Mouse (Mus musculus) limb, embryonic 12.5 days (tissue): ENCODE measurements at regions not wholly inside any gene's neighbourhood (a gene's known extent, or its start where the extent isn't known, plus 50 kb on each side); places are given as distances from the start of the nearest gene placed in this dataset.

Source experiments
- ATAC-seq: fragments of 200-750 bp; cut with Nextera tagmentation; 2 replicates; pipeline ENCODE4 v1.8.0; 2017; ENCODE audit warnings: low read depth, moderate TSS enrichment; ENCODE audit not compliant: insufficient number of reproducible peaks, insufficient read depth, low FRiP score, low TSS enrichment
- H3K27ac ChIP-seq: fragments of 300-500 bp; sonication (generic); 2 replicates; pipeline ENCODE4 v1.5.1; 2016; ENCODE audit warnings: mild to moderate bottlenecking, moderate library complexity
- H3K27me3 ChIP-seq: fragments of 300-500 bp; sonication (generic); 2 replicates; pipeline ENCODE4 v1.6.1; 2016; ENCODE audit warnings: mild to moderate bottlenecking, moderate library complexity
- H3K36me3 ChIP-seq: fragments of 300-500 bp; sonication (generic); 2 replicates; pipeline ENCODE4 v1.6.1; 2016; ENCODE audit warnings: mild to moderate bottlenecking, moderate library complexity
- H3K4me1 ChIP-seq: fragments of 300-500 bp; sonication (generic); replicated peaks from 2 replicates; pipeline ENCODE4 v1.6.1; 2016
- H3K4me2 ChIP-seq: fragments of 300-500 bp; sonication (generic); 2 replicates; pipeline ENCODE4 v1.6.1; 2016; ENCODE audit warnings: mild to moderate bottlenecking, moderate library complexity
- H3K4me3 ChIP-seq: fragments of 300-500 bp; sonication (generic); replicated peaks from 2 replicates; pipeline ENCODE4 v1.5.1; 2016; ENCODE audit warnings: mild to moderate bottlenecking
- H3K9ac ChIP-seq: fragments of 300-500 bp; sonication (generic); replicated peaks from 2 replicates; pipeline ENCODE4 v1.6.1; 2016; ENCODE audit warnings: mild to moderate bottlenecking, moderate library complexity
- H3K9me3 ChIP-seq: fragments of 300-500 bp; sonication (generic); 2 replicates; pipeline ENCODE4 v1.6.1; 2016; ENCODE audit warnings: mild to moderate bottlenecking, moderate library complexity
- WGBS: fragments of 180-500 bp; shearing (Covaris S2); methylation state at CpG from one replicate; pipeline ENCODE4 v1.1.7; 2016; 5-methylcytosine and 5-hydroxymethylcytosine counted together

GRCm38 (mm10) chr15:25117980-25118379, 295.6 kb downstream of the Basp1 start:
- 47% methylated on average over 3 of the region's 3 CpGs for WGBS
- no peak overlapping the region for H3K9ac ChIP-seq
- no peak overlapping the region for H3K4me3 ChIP-seq
- no peaks in the 10 kb centered on the region for H3K4me1 ChIP-seq
- H3K9me3 ChIP-seq: no peaks in the 10 kb centered on the region
- no peak overlapping the region for H3K4me2 ChIP-seq
- no peaks in the 10 kb centered on the region for H3K36me3 ChIP-seq
- no peaks in the 10 kb centered on the region for H3K27me3 ChIP-seq
- ATAC-seq: no peak
- no peak overlapping the region for H3K27ac ChIP-seq

DNA sequence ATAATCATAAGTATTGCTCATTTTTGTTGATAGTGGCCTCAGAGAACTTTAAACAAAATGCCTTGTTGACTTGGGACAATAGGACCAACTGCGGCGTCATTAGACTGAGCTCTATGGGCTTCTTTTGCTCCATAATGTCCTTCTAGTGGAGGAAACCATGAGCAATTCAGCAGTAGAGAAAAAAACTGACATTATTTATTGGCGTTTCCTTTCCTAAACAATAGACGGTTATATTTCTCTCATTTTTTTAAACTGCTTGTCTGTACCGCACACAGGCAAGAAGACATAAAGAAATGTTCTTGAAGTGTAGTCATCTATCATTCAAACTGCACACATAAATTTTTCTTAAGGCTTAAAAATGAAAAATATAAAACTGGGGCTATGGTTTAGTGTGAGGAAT, 310.8 kb downstream of the Basp1 start:
- ATAC-seq: no peak
- Histone ChIP-seq H3K4me3 (no peak overlapping the region), H3K27ac (no peak overlapping the region), H3K4me1 (no peaks in the 10 kb centered on the region), H3K27me3 (no peaks in the 10 kb centered on the region), H3K9me3 (no peaks in the 10 kb centered on the region), H3K36me3 (no peaks in the 10 kb centered on the region), H3K9ac (no peak overlapping the region), H3K4me2 (no peak overlapping the region)
- WGBS: 86% methylated on average over 5 of the region's 5 CpGs

- no peak for ATAC-seq
- no peak overlapping the region for H3K27ac ChIP-seq
- no peaks in the 10 kb centered on the region for H3K36me3 ChIP-seq
- H3K9me3 ChIP-seq: no peaks in the 10 kb centered on the region
- H3K4me3 ChIP-seq: no peak overlapping the region
- WGBS: 21% methylated on average over 6 of the region's 6 CpGs
- no peak overlapping the region for H3K9ac ChIP-seq
- H3K4me1 ChIP-seq: no peaks in the 10 kb centered on the region
- no peaks in the 10 kb centered on the region for H3K27me3 ChIP-seq
- H3K4me2 ChIP-seq: no peak overlapping the region
Measured at GRCm38 (mm10) chr15:25093758-25094157, 319.8 kb downstream of the Basp1 start.

DNA sequence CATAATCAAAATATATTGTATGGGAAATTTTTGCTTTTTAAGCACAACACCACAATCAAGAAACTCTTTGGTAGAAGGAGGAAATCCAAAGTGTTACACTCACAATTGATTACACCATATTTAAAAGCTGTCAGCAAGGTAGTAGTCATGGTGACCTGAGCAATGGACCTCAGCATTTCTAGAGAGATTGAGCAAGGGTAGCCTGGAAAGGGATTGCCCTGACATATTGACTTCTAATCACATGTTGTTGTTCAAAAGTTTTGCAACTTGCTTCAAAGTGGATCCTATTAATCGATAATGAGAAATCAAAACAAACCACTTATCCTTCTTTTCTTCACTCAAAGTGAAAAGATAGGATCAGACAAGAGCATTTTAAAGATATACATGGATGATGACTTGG, 343.9 kb downstream of the Basp1 start:
- H3K9ac ChIP-seq: no peak overlapping the region
- no peaks in the 10 kb centered on the region for H3K27me3 ChIP-seq
- 92% methylated on average over 1 of the region's 1 CpGs for WGBS
- no peak for ATAC-seq
- H3K4me3 ChIP-seq: no peak overlapping the region
- H3K36me3 ChIP-seq: no peaks in the 10 kb centered on the region
- H3K27ac ChIP-seq: no peak overlapping the region
- H3K4me2 ChIP-seq: no peak overlapping the region
- no peaks in the 10 kb centered on the region for H3K9me3 ChIP-seq
- H3K4me1 ChIP-seq: no peaks in the 10 kb centered on the region

- no peaks in the 10 kb centered on the region for H3K27me3 ChIP-seq
- no peak overlapping the region for H3K27ac ChIP-seq
- no peaks in the 10 kb centered on the region for H3K9me3 ChIP-seq
- no peak overlapping the region for H3K4me2 ChIP-seq
- no peaks in the 10 kb centered on the region for H3K4me1 ChIP-seq
- no peaks in the 10 kb centered on the region for H3K36me3 ChIP-seq
- H3K4me3 ChIP-seq: no peak overlapping the region
- H3K9ac ChIP-seq: no peak overlapping the region
- ATAC-seq: no peak
Measured at GRCm38 (mm10) chr15:25059347-25059746, 354.2 kb downstream of the Basp1 start.

DNA sequence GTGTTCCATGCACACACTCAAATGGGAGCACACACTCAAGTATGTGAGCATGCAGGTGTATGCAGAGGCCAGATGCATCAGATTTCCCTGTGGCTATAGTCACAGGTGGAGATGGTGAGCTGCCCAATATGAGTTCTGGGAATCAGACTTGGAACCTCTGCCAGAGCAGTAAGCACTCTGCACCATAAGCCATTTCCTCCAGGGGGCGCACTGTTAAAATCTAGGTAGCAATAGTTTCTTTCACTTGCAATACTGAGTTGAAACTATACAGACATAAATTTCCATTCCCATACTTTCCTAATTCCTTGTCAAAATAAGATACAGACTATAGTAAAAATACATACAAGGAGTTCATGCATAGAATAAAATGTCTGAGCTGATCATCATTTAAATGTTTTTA, 365.7 kb downstream of the Basp1 start:
- no peak for ATAC-seq
- Histone ChIP-seq H3K27ac (no peak overlapping the region), H3K4me3 (no peak overlapping the region)

GRCm38 (mm10) chr15:25046514-25047138, 366.9 kb downstream of the Basp1 start:
- WGBS: 79% methylated on average over 5 of the region's 5 CpGs
- no peak for ATAC-seq

More for the DNA sequence above, 365.7 kb downstream of the Basp1 start:
- no peak overlapping the region for H3K9ac ChIP-seq
- H3K36me3 ChIP-seq: no peaks in the 10 kb centered on the region
- H3K4me2 ChIP-seq: no peak overlapping the region
- H3K4me1 ChIP-seq: no peaks in the 10 kb centered on the region
- H3K27me3 ChIP-seq: no peaks in the 10 kb centered on the region
- H3K9me3 ChIP-seq: 0 out of 2 replicates have a peak, but pooled peaks cover 4% of the 10 kb centered on the region
- WGBS: 20% methylated on average over 1 of the region's 1 CpGs

GRCm38 (mm10) chr15:25036231-25036630, 377.3 kb downstream of the Basp1 start:
- H3K27me3 ChIP-seq: no peaks in the 10 kb centered on the region
- no peak overlapping the region for H3K4me3 ChIP-seq
- no peak overlapping the region for H3K9ac ChIP-seq
- H3K36me3 ChIP-seq: no peaks in the 10 kb centered on the region
- H3K27ac ChIP-seq: no peak overlapping the region
- 95% methylated on average over 3 of the region's 3 CpGs for WGBS
- no peaks in the 10 kb centered on the region for H3K4me1 ChIP-seq
- no peaks in the 10 kb centered on the region for H3K9me3 ChIP-seq
- no peak overlapping the region for H3K4me2 ChIP-seq
- ATAC-seq: no peak

More at GRCm38 (mm10) chr15:25046514-25047138, 366.9 kb downstream of the Basp1 start:
- Histone ChIP-seq H3K36me3 (no peaks in the 10 kb centered on the region), H3K4me2 (no peak overlapping the region), H3K4me1 (no peaks in the 10 kb centered on the region), H3K9me3 (0 out of 2 replicates have a peak, but pooled peaks cover 4% of the 10 kb centered on the region), H3K4me3 (no peak overlapping the region), H3K9ac (no peak overlapping the region), H3K27ac (no peak overlapping the region), H3K27me3 (no peaks in the 10 kb centered on the region)

DNA sequence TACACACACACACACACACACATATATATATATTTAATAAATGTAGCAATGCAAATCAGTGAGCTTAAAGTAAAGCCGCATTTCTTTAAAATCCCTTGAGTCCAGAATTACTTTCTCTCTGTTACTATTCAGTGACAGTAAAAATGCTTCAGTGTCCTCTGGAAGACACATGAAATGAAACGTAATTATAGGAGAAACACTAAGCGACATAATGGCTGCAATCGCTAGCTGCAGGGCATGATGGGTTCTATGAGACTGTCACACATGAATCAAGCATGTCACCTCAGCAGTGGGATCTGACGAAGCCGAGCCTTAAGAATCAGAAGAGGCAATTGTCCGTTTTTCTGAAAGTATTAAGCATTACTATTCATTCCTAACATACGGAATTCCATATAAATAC, 385.7 kb downstream of the Basp1 start:
- ATAC-seq: no peak
- no peaks in the 10 kb centered on the region for H3K9me3 ChIP-seq
- 77% methylated on average over 8 of the region's 8 CpGs for WGBS
- no peak overlapping the region for H3K4me2 ChIP-seq
- H3K9ac ChIP-seq: no peak overlapping the region
- H3K4me3 ChIP-seq: no peak overlapping the region
- no peaks in the 10 kb centered on the region for H3K27me3 ChIP-seq
- H3K27ac ChIP-seq: no peak overlapping the region
- 0 out of 2 replicates have a peak, but pooled peaks cover 6% of the 10 kb centered on the region for H3K4me1 ChIP-seq
- no peaks in the 10 kb centered on the region for H3K36me3 ChIP-seq

DNA sequence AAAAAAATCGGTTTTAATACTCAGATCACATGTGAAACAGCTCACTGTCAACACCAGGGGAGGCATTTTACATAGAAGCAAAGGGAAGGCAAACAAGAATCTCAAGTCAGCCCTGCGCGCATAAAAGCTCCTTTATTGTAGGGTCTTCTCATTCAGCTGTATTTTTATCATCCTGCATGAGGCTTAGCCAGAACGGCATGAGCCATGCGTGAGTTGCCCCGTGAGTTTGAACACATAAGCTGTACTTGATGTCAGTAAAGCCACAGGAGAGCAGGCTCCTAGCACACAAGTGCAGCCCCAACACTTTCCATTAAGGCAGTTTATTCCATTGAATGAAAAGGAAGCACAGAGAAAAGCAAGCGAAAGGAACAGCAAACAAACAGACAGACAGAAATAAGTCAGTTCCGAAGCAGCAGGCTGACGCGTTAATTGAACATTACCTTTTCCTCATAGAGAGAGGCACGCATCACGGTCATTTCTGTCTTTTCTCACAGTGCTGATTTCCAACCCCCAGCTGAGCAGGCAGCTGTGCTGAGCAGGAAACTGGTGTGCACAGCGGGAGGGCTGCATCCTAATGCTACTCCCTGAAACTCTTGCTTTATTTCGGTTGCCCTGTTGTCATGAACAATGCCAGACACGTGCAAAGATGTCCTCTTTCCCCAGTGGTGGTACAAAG, 386.6 kb downstream of the Basp1 start:
- H3K27ac ChIP-seq: no peak overlapping the region
- no peak for ATAC-seq
- peak overlapping the region; percentile 19; the same call in 1 of the 2 replicates for H3K4me3 ChIP-seq

DNA sequence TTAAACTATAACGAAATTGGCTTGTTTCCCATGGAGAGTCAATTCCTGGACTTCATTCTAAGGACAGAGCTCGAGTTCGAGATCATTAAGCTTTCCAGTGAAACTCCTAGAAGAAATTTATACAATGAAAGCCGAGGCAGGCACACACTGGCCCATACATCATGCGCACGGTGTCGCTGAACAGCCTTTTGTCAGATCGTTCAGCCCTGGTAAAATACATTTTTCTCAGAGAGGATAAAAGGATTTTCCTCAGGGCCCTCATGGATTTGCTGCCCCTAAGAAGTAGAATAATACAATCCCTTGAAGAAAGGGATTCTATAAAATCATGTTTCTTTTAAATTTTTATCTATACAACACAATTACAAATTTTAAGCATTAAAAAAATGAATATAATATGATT, 387.2 kb downstream of the Basp1 start:
- WGBS: 53% methylated on average over 8 of the region's 8 CpGs
- ATAC-seq: no peak
- H3K9me3 ChIP-seq: no peaks in the 10 kb centered on the region
- H3K36me3 ChIP-seq: no peaks in the 10 kb centered on the region
- H3K4me1 ChIP-seq: 0 out of 2 replicates have a peak, but pooled peaks cover 6% of the 10 kb centered on the region
- H3K4me2 ChIP-seq: no peak overlapping the region
- H3K27me3 ChIP-seq: no peaks in the 10 kb centered on the region
- no peak overlapping the region for H3K9ac ChIP-seq
- no peak overlapping the region for H3K4me3 ChIP-seq
- H3K27ac ChIP-seq: no peak overlapping the region

More for the DNA sequence above, 386.6 kb downstream of the Basp1 start:
- Histone ChIP-seq H3K4me2 (peak overlapping the region; percentile 40), H3K9me3 (no peaks in the 10 kb centered on the region), H3K36me3 (no peaks in the 10 kb centered on the region), H3K4me1 (0 out of 2 replicates have a peak, but pooled peaks cover 6% of the 10 kb centered on the region), H3K27me3 (no peaks in the 10 kb centered on the region), H3K9ac (no peak overlapping the region)
- WGBS: 8% methylated on average over 15 of the region's 15 CpGs

DNA sequence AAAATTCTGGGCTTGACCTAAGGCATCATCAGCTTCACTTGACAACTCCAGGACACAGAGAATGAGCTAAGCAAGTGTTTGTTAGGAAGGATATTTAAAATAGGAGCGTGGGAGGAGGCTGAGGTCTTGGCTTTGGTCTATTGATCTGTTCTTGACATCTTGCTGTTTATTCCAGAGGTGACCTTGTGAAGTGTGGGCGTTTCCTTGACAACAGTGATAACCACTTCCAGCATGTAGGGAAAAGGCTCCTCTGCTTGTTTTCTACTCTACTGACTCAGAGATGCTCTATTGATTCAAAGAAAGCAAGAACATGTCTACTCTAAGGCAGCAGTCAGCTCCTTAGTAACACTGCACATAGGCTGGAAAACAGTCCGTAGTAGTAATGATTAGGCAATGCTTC, 392.6 kb downstream of the Basp1 start:
- ATAC-seq: no peak
- H3K4me2 ChIP-seq: no peak overlapping the region
- no peak overlapping the region for H3K9ac ChIP-seq
- no peak overlapping the region for H3K27ac ChIP-seq
- no peak overlapping the region for H3K4me3 ChIP-seq
- H3K27me3 ChIP-seq: no peaks in the 10 kb centered on the region
- WGBS: 71% methylated on average over 3 of the region's 3 CpGs
- H3K9me3 ChIP-seq: no peaks in the 10 kb centered on the region
- no peaks in the 10 kb centered on the region for H3K4me1 ChIP-seq
- H3K36me3 ChIP-seq: no peaks in the 10 kb centered on the region
